Mouse (Mus musculus): ENCODE results near the gene A4galt. TPM values are rescaled to one million over a fixed set of nuclear protein-coding genes. Genes with fewer than 3 reads are reported as not detected.
"Not testable (repeated sequence)": the region's sequence is repeated elsewhere in the genome, so short reads cannot be mapped to it uniquely, and the experiment has no call there.

The A4galt gene
- 10 to 100 TPM; 11.6 to 14.6 TPM for total RNA-seq (2021)
- long read RNA-seq, experiment 1, partial matches to known transcripts: 0 of 3 reads
- long read RNA-seq, experiment 1, other reads (novel, unspliced or antisense): 2 of 3 reads
- long read RNA-seq, experiment 2, partial matches to known transcripts: 2 of 9 reads
- long read RNA-seq, experiment 2, other reads (novel, unspliced or antisense): 2 of 9 reads

- no peak for DNase-seq (ENCODE audit: low spot score in 2 of 2)
Observed at GRCm38 (mm10) chr15:83251176-83252004, at the start of gene A4galt. Gene A4galt, minus strand, starts transcription at chr15:83251774.

GRCm38 (mm10) chr15:83299916-83300582 is 48.5 kb upstream of the A4galt start:
- no peak for DNase-seq (ENCODE audit: low spot score in 2 of 2)

GRCm38 (mm10) chr15:83299450-83299849 is 47.9 kb upstream of the A4galt start:
- no peak for DNase-seq (ENCODE audit: low spot score in 2 of 2)

- no peak for DNase-seq (ENCODE audit: low spot score in 2 of 2)
Observed at GRCm38 (mm10) chr15:83298810-83299209, 47.2 kb upstream of the A4galt start.

- DNase-seq (ENCODE audit: low spot score in 2 of 2): no peak
Observed at GRCm38 (mm10) chr15:83298313-83298712, 46.7 kb upstream of the A4galt start.

GRCm38 (mm10) chr15:83296771-83297311 is 45.3 kb upstream of the A4galt start:
- DNase-seq (ENCODE audit: low spot score in 2 of 2): no peak

- no peak for DNase-seq (ENCODE audit: low spot score in 2 of 2)
Observed at GRCm38 (mm10) chr15:83296050-83296449, 44.5 kb upstream of the A4galt start.

- DNase-seq (ENCODE audit: low spot score in 2 of 2): no peak
Observed at GRCm38 (mm10) chr15:83294954-83295353, 43.4 kb upstream of the A4galt start.

- DNase-seq (ENCODE audit: low spot score in 2 of 2): no peak
Observed at GRCm38 (mm10) chr15:83293706-83294645, 42.4 kb upstream of the A4galt start.

GRCm38 (mm10) chr15:83293144-83293543 is 41.6 kb upstream of the A4galt start:
- no peak for DNase-seq (ENCODE audit: low spot score in 2 of 2)

GRCm38 (mm10) chr15:83292261-83293056 is 40.9 kb upstream of the A4galt start:
- DNase-seq (ENCODE audit: low spot score in 2 of 2): no peak

GRCm38 (mm10) chr15:83290899-83291298 is 39.3 kb upstream of the A4galt start:
- no peak for DNase-seq (ENCODE audit: low spot score in 2 of 2)

- no peak for DNase-seq (ENCODE audit: low spot score in 2 of 2)
Observed at GRCm38 (mm10) chr15:83284828-83285227, 33.3 kb upstream of the A4galt start.

- no peak for DNase-seq (ENCODE audit: low spot score in 2 of 2)
Observed at GRCm38 (mm10) chr15:83282397-83282796, 30.8 kb upstream of the A4galt start.

- DNase-seq (ENCODE audit: low spot score in 2 of 2): no peak
Observed at GRCm38 (mm10) chr15:83281303-83281702, 29.7 kb upstream of the A4galt start.

GRCm38 (mm10) chr15:83278579-83278978 is 27.0 kb upstream of the A4galt start:
- DNase-seq (ENCODE audit: low spot score in 2 of 2): no peak

- DNase-seq (ENCODE audit: low spot score in 2 of 2): no peak
Observed at GRCm38 (mm10) chr15:83277451-83277850, 25.9 kb upstream of the A4galt start.

- DNase-seq (ENCODE audit: low spot score in 2 of 2): not testable (repeated sequence)
Observed at GRCm38 (mm10) chr15:83274237-83274636, 22.7 kb upstream of the A4galt start.

GRCm38 (mm10) chr15:83273017-83273416 is 21.4 kb upstream of the A4galt start:
- no peak for DNase-seq (ENCODE audit: low spot score in 2 of 2)

GRCm38 (mm10) chr15:83271221-83271620 is 19.6 kb upstream of the A4galt start:
- not testable (repeated sequence) for DNase-seq (ENCODE audit: low spot score in 2 of 2)

Measured in adrenal gland, postnatal 4 days (tissue).